Mouse (Mus musculus): Measurements from ENCODE around the gene Six1. TPM values are rescaled to one million over a fixed set of nuclear protein-coding genes. Genes with fewer than 3 reads are reported as not detected.
"Not testable (repeated sequence)": the region's sequence is repeated elsewhere in the genome, so short reads cannot be mapped to it uniquely, and the experiment has no call there.

Six1 gene
- total and polyA plus RNA-seq, 3 experiments = 1.9 to 2.5 (median 2.0) TPM

- H3K27me3 ChIP-seq (ENCODE audit: insufficient read depth, low read length) = peaks cover 2% of the 10 kb centered on the region; the same call in 1 of the 2 replicates
- no peak overlapping the region; the same call in 1 of the 2 replicates for H3K4me3 ChIP-seq (ENCODE audit: low read depth, low read length)
- peaks cover 14% of the 10 kb centered on the region for H3K4me1 ChIP-seq (ENCODE audit: insufficient read depth, low read depth, low read length)
- H3K36me3 ChIP-seq (replicated peaks) = no peaks in the 10 kb centered on the region
- no peaks in the 10 kb centered on the region for H3K9me3 ChIP-seq (replicated peaks)
- DNase-seq (ENCODE audit: low spot score) = peak; percentile 50
- ATAC-seq (ENCODE audit: extremely low read depth, insufficient number of reproducible peaks, low FRiP score, poor library complexity, severe bottlenecking) = peak; percentile 92
- TF ChIP-seq CTCF (IDR thresholded peaks at IDR 0.05; ENCODE audit: low read depth, low read length) = no peak
- TF ChIP-seq GATA2 (IDR thresholded peaks at IDR 0.05; ENCODE audit: borderline replicate concordance, low read depth, low read length) = no peak
- no peak for TF ChIP-seq TAL1 (conservative IDR thresholded peaks at IDR 0.05; ENCODE audit: low read depth, low read length)
- TF ChIP-seq GATA1 (IDR thresholded peaks at IDR 0.05; ENCODE audit: borderline replicate concordance, low read length) = no peak
- no peak for TF ChIP-seq POLR2AphosphoS5 (IDR thresholded peaks at IDR 0.05; ENCODE audit: insufficient replicate concordance, low read depth, low read length)
These were observed 35.2 kb upstream of the Six1 start for GRCm38 (mm10) chr12:73088911-73089310.

- Histone ChIP-seq H3K36me3 (replicated peaks) (no peaks in the 10 kb centered on the region), H3K4me3 (ENCODE audit: low read depth, low read length) (no peak overlapping the region; the same call in 1 of the 2 replicates), H3K4me1 (ENCODE audit: insufficient read depth, low read depth, low read length) (peaks cover 14% of the 10 kb centered on the region), H3K9me3 (replicated peaks) (no peaks in the 10 kb centered on the region), H3K27me3 (ENCODE audit: insufficient read depth, low read length) (peaks cover 2% of the 10 kb centered on the region; the same call in 1 of the 2 replicates)
- DNase-seq (ENCODE audit: low spot score) (no peak), ATAC-seq (ENCODE audit: extremely low read depth, insufficient number of reproducible peaks, low FRiP score, poor library complexity, severe bottlenecking) (no peak)
- no peak for TF ChIP-seq TAL1 (conservative IDR thresholded peaks at IDR 0.05; ENCODE audit: low read depth, low read length)
- TF ChIP-seq GATA2 (IDR thresholded peaks at IDR 0.05; ENCODE audit: borderline replicate concordance, low read depth, low read length) = no peak
- no peak for TF ChIP-seq CTCF (IDR thresholded peaks at IDR 0.05; ENCODE audit: low read depth, low read length)
- no peak for TF ChIP-seq POLR2AphosphoS5 (IDR thresholded peaks at IDR 0.05; ENCODE audit: insufficient replicate concordance, low read depth, low read length)
- no peak for TF ChIP-seq GATA1 (IDR thresholded peaks at IDR 0.05; ENCODE audit: borderline replicate concordance, low read length)
These were observed 34.8 kb upstream of the Six1 start for GRCm38 (mm10) chr12:73088500-73088899.

- ATAC-seq (ENCODE audit: extremely low read depth, insufficient number of reproducible peaks, low FRiP score, poor library complexity, severe bottlenecking) (no peak), DNase-seq (ENCODE audit: low spot score) (no peak)
- H3K27me3 ChIP-seq (ENCODE audit: insufficient read depth, low read length) = peaks cover 6% of the 10 kb centered on the region; the same call in 1 of the 2 replicates
- no peak for TF ChIP-seq GATA1 (IDR thresholded peaks at IDR 0.05; ENCODE audit: borderline replicate concordance, low read length)
- no peak for TF ChIP-seq GATA2 (IDR thresholded peaks at IDR 0.05; ENCODE audit: borderline replicate concordance, low read depth, low read length)
- no peaks in the 10 kb centered on the region for H3K36me3 ChIP-seq (replicated peaks)
- H3K4me3 ChIP-seq (ENCODE audit: low read depth, low read length) = no peak overlapping the region
- H3K9me3 ChIP-seq (replicated peaks) = no peaks in the 10 kb centered on the region
- peaks cover 14% of the 10 kb centered on the region for H3K4me1 ChIP-seq (ENCODE audit: insufficient read depth, low read depth, low read length)
These were observed 33.4 kb upstream of the Six1 start for GRCm38 (mm10) chr12:73087086-73087485.

DNA sequence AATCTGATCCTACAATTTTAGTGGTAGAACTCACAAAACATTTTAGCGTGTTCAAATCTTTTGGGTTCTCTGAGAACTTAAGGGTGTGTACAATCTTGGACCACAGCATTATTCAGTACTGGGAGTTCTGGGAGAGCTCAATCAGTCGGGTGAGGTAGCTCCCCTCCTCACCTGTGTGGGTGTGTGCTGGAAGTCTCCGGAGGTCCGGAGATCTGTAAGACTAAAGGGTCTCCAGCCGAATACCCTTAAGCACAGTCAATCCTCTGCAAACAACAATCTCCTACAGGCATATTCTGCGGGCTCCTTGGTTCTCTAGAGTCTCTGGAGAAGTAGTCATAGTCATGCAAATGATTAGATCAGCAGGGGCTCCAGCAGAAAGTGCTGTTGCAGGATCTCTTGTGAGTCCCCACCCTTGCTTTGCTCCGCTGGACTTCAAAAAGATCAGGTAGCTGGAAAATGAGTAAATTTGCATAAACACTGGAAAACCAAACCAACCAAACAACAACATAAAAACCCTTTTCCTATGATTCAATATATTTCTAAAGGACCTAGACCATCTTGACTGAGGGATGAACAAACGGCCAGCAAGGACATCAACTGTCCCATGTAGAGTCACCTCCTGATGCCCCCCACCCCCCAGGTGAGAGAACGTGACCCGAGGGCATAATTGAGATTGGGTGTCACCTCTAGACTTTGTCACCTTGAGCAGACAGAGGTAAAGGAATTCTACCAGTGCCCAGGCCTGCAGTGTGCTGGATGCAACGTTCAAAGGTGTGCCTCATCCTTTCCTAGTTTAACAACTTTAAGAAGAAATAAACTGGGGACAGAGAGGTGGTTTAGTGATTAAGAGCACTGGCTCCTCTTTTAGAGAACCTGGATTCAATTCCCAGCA is 32.3 kb upstream of the Six1 start:
- H3K4me1 ChIP-seq (ENCODE audit: insufficient read depth, low read depth, low read length) = peaks cover 14% of the 10 kb centered on the region
- H3K27me3 ChIP-seq (ENCODE audit: insufficient read depth, low read length) = peaks cover 9% of the 10 kb centered on the region; the same call in 1 of the 2 replicates
- no peak for ATAC-seq (ENCODE audit: extremely low read depth, insufficient number of reproducible peaks, low FRiP score, poor library complexity, severe bottlenecking)

DNA sequence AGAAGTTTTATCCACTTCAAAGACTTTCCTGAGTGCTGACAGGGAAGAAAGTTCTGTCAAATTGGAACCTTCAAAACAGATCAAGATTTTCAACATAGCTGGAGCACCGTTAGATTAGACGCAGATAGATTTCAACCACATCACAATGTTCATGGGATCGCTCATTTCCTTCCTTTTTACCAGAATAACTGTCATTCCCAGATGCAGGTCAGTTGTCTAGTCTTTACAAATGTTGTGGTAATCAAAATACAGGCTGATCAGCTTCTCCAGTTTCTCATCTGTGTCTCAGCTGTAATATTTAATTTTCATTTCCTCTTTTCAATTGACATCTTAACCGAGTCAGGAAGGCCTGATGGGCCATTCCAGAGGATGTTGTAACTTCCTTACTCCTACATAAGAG is 30.1 kb upstream of the Six1 start:
- Histone ChIP-seq H3K36me3 (replicated peaks) (no peaks in the 10 kb centered on the region), H3K9me3 (replicated peaks) (no peaks in the 10 kb centered on the region), H3K4me1 (ENCODE audit: insufficient read depth, low read depth, low read length) (peaks cover 8% of the 10 kb centered on the region), H3K27me3 (ENCODE audit: insufficient read depth, low read length) (peaks cover 9% of the 10 kb centered on the region; the same call in 1 of the 2 replicates), H3K4me3 (ENCODE audit: low read depth, low read length) (no peak overlapping the region)
- no peak for TF ChIP-seq GATA2 (IDR thresholded peaks at IDR 0.05; ENCODE audit: borderline replicate concordance, low read depth, low read length)
- no peak for TF ChIP-seq TAL1 (conservative IDR thresholded peaks at IDR 0.05; ENCODE audit: low read depth, low read length)
- no peak for TF ChIP-seq GATA1 (IDR thresholded peaks at IDR 0.05; ENCODE audit: borderline replicate concordance, low read length)
- no peak for TF ChIP-seq POLR2AphosphoS5 (IDR thresholded peaks at IDR 0.05; ENCODE audit: insufficient replicate concordance, low read depth, low read length)
- TF ChIP-seq CTCF (IDR thresholded peaks at IDR 0.05; ENCODE audit: low read depth, low read length) = no peak
- DNase-seq (ENCODE audit: low spot score) (no peak), ATAC-seq (ENCODE audit: extremely low read depth, insufficient number of reproducible peaks, low FRiP score, poor library complexity, severe bottlenecking) (no peak)

More for the DNA sequence above, 32.3 kb upstream of the Six1 start:
- DNase-seq (ENCODE audit: low spot score) = no peak
- no peak overlapping the region for H3K4me3 ChIP-seq (ENCODE audit: low read depth, low read length)
- TF ChIP-seq GATA2 (IDR thresholded peaks at IDR 0.05; ENCODE audit: borderline replicate concordance, low read depth, low read length) (no peak), POLR2AphosphoS5 (IDR thresholded peaks at IDR 0.05; ENCODE audit: insufficient replicate concordance, low read depth, low read length) (no peak), CTCF (IDR thresholded peaks at IDR 0.05; ENCODE audit: low read depth, low read length) (no peak), GATA1 (IDR thresholded peaks at IDR 0.05; ENCODE audit: borderline replicate concordance, low read length) (no peak), TAL1 (conservative IDR thresholded peaks at IDR 0.05; ENCODE audit: low read depth, low read length) (no peak)
- no peaks in the 10 kb centered on the region for H3K9me3 ChIP-seq (replicated peaks)
- no peaks in the 10 kb centered on the region for H3K36me3 ChIP-seq (replicated peaks)

DNA sequence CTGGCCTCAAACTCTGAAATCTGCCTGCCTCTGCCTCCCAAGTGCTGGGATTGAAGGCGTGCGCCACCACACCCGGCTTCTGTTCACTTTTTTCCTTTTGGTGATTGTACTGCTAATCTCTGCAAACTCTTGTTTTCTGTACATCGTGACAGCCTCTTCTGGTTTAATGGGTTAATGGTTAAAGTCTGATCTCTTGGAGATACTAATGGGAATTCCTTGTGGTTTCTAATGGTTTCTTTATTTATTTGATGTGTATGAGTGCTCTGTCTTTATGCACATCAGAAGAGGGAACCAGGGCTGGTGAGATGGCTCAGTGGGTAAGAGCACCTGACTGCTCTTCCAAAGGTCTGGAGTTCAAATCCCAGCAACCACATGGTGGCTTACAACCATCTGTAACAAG is 28.1 kb upstream of the Six1 start:
- H3K27me3 ChIP-seq (ENCODE audit: insufficient read depth, low read length); H3K9me3 ChIP-seq (replicated peaks); H3K36me3 ChIP-seq (replicated peaks); DNase-seq (ENCODE audit: low spot score); ATAC-seq (ENCODE audit: extremely low read depth, insufficient number of reproducible peaks, low FRiP score, poor library complexity, severe bottlenecking); H3K4me1 ChIP-seq (ENCODE audit: insufficient read depth, low read depth, low read length); H3K4me3 ChIP-seq (ENCODE audit: low read depth, low read length): not testable (repeated sequence)
